Mouse (Mus musculus) MEL (cell line): ENCODE measurements at regions not wholly inside any gene's neighbourhood (a gene's known extent, or its start where the extent isn't known, plus 50 kb on each side); places are given as distances from the start of the nearest gene placed in this dataset.

Experiments used
- BHLHE40 ChIP-seq: IDR thresholded peaks from 2 replicates; pipeline ENCODE4 v1.6.1; 2012; ENCODE audit warnings: low read depth, mild to moderate bottlenecking, inconsistent platforms, low read length, improper control_type of control experiment, borderline replicate concordance
- CTCF ChIP-seq, 3 experiments: IDR thresholded peaks in 2 of 3; conservative IDR thresholded peaks in 1 of 3; 2 replicates each; pipeline ENCODE4 v1.5.1; 2011 to 2012; ENCODE audit warnings: low read length in 3 of 3, low read depth in 2 of 3, mild to moderate bottlenecking in 2 of 3, improper control_type of control experiment in 1 of 3, inconsistent platforms in 1 of 3, mixed read lengths in 1 of 3, moderate library complexity in 1 of 3; ENCODE audit not compliant: control insufficient read depth in 1 of 3, insufficient read depth in 1 of 3, poor library complexity in 1 of 3, severe bottlenecking in 1 of 3
- E2F4 ChIP-seq: IDR thresholded peaks from 2 replicates; pipeline ENCODE4 v1.6.1; 2011; ENCODE audit warnings: low read depth, low read length, improper control_type of control experiment, borderline replicate concordance
- EP300 ChIP-seq, 2 experiments: IDR thresholded peaks; 2 replicates each; pipeline ENCODE4 v1.6.1; 2011; ENCODE audit warnings: improper control_type of control experiment in 2 of 2, low read length in 2 of 2, low read depth in 1 of 2, mild to moderate bottlenecking in 1 of 2
- GABPA ChIP-seq: IDR thresholded peaks from 2 replicates; pipeline ENCODE4 v1.6.1; 2012; ENCODE audit warnings: low read depth, mild to moderate bottlenecking, inconsistent platforms, low read length, improper control_type of control experiment, moderate library complexity
- MAX ChIP-seq: IDR thresholded peaks from 2 replicates; pipeline ENCODE4 v1.6.1; 2011; ENCODE audit warnings: low read length, improper control_type of control experiment
- MYB ChIP-seq: IDR thresholded peaks from 2 replicates; pipeline ENCODE4 v1.6.1; 2011; ENCODE audit warnings: mild to moderate bottlenecking, low read depth, low read length, improper control_type of control experiment
- NRF1 ChIP-seq: IDR thresholded peaks from 2 replicates; pipeline ENCODE4 v1.6.1; 2014; ENCODE audit warnings: low read depth, mild to moderate bottlenecking, inconsistent platforms, low read length, improper control_type of control experiment, moderate library complexity; ENCODE audit not compliant: poor library complexity, insufficient read depth, severe bottlenecking
- POLR2A ChIP-seq, 2 experiments: IDR thresholded peaks; 2 replicates each; pipeline ENCODE4 v1.6.1; 2011 to 2012; ENCODE audit warnings: low read length in 2 of 2, mild to moderate bottlenecking in 2 of 2, control low read depth in 1 of 2, improper control_type of control experiment in 1 of 2, low read depth in 1 of 2, moderate library complexity in 1 of 2; ENCODE audit not compliant: control insufficient read depth in 1 of 2, insufficient read depth in 1 of 2, poor library complexity in 1 of 2
- POLR2AphosphoS5 ChIP-seq: IDR thresholded peaks from 2 replicates; pipeline ENCODE4 v1.6.1; 2012; ENCODE audit warnings: low read depth, borderline replicate concordance, mild to moderate bottlenecking, inconsistent platforms, low read length, moderate library complexity, mixed read lengths
- TAL1 ChIP-seq: IDR thresholded peaks from 2 replicates; pipeline ENCODE4 v1.6.1; 2012; ENCODE audit warnings: mild to moderate bottlenecking, inconsistent platforms, low read length, moderate library complexity, mixed read lengths
- ZC3H11A ChIP-seq: IDR thresholded peaks from 2 replicates; pipeline ENCODE4 v1.6.1; 2012; ENCODE audit warnings: low read depth, mild to moderate bottlenecking, inconsistent platforms, low read length, improper control_type of control experiment
- ZNF384 ChIP-seq: IDR thresholded peaks from 2 replicates; pipeline ENCODE4 v1.6.1; 2012; ENCODE audit warnings: low read depth, mild to moderate bottlenecking, inconsistent platforms, low read length, improper control_type of control experiment

DNA sequence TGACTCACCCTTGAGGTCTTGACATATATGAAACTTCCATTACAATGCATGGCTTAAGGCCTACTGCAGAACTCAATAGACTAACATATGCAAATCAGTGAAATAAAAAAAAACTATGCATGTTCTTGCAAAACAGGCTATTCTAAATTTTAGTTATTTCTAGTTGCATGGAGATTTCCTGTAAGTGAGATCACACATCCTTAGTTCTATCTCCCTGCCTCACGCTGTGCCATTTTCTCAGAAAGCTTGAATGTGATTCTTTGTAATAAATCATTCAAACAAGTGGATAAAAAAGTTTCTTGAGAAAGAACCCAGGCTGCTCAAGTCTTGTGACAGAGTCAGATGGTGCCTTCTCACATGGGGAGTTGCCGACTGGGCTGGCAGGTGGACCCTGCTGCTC is 228.9 kb upstream of the Gap43 start:
- TF ChIP-seq POLR2A (IDR thresholded peaks at IDR 0.05; ENCODE audit: control insufficient read depth in 1 of 2, insufficient read depth in 1 of 2, low read depth in 1 of 2, low read length in 2 of 2, poor library complexity in 1 of 2) = no peak
- TF ChIP-seq TAL1 = no peak
- no peak for TF ChIP-seq MYB
- no peak for TF ChIP-seq ZNF384
- TF ChIP-seq MAX = no peak
- no peak for TF ChIP-seq CTCF (IDR thresholded peaks at IDR 0.05 in 2 of 3, conservative IDR thresholded peaks at IDR 0.05 in 1 of 3; ENCODE audit: control insufficient read depth in 1 of 3, insufficient read depth in 1 of 3, low read depth in 2 of 3, low read length in 3 of 3, poor library complexity in 1 of 3, severe bottlenecking in 1 of 3)
- no peak for TF ChIP-seq EP300 (IDR thresholded peaks at IDR 0.05; ENCODE audit: low read depth in 1 of 2, low read length in 2 of 2)
- TF ChIP-seq BHLHE40 = no peak
- no peak for TF ChIP-seq GABPA
- TF ChIP-seq E2F4 = no peak
- TF ChIP-seq NRF1 = no peak
- no peak for TF ChIP-seq POLR2AphosphoS5
- TF ChIP-seq ZC3H11A = no peak
